Mouse (Mus musculus): ENCODE measurements around the gene Tfec. TPM values are rescaled to one million over a fixed set of nuclear protein-coding genes. Genes with fewer than 3 reads are reported as not detected.

Tfec gene
- polyA plus RNA-seq, 1 experiment from 2014 or later, result 1.0 TPM

Other genes starting within 250 kb of the Tfec start
- gene Tes, start 166.7 kb upstream of the Tfec start, polyA plus RNA-seq (2016; fragmentation: Nextera tagmentation; extraction: Ambion mirVana), result 72.0 and 84.9 TPM in 2 replicates